Mouse (Mus musculus) CH12.LX (cell line): ENCODE results near the gene Slc25a48.

Experiments
- BHLHE40 ChIP-seq: IDR thresholded peaks from 2 replicates; pipeline ENCODE4 v1.6.1; 2011; ENCODE audit warnings: mild to moderate bottlenecking, low read depth, low read length, improper control_type of control experiment
- CHD2 ChIP-seq: IDR thresholded peaks from 2 replicates; pipeline ENCODE4 v1.6.1; 2011; ENCODE audit warnings: low read length, improper control_type of control experiment
- CTCF ChIP-seq, 2 experiments: IDR thresholded peaks in 1 of 2; conservative IDR thresholded peaks in 1 of 2; 2 replicates each; pipeline ENCODE4 v1.5.1; 2011 to 2012; ENCODE audit warnings: low read depth in 2 of 2, low read length in 2 of 2, improper control_type of control experiment in 1 of 2, inconsistent platforms in 1 of 2, mild to moderate bottlenecking in 1 of 2, moderate library complexity in 1 of 2
- ETS1 ChIP-seq: conservative IDR thresholded peaks from 2 replicates; pipeline ENCODE4 v1.6.1; 2012; ENCODE audit warnings: low read depth, mild to moderate bottlenecking, inconsistent platforms, low read length, improper control_type of control experiment, moderate library complexity
- KAT2A ChIP-seq: IDR thresholded peaks from 2 replicates; pipeline ENCODE4 v1.6.1; 2012; ENCODE audit warnings: low read length, improper control_type of control experiment, inconsistent platforms; ENCODE audit not compliant: insufficient replicate concordance
- MAFK ChIP-seq: IDR thresholded peaks from 2 replicates; pipeline ENCODE4 v1.6.1; 2011; ENCODE audit warnings: low read length, improper control_type of control experiment; ENCODE audit not compliant: insufficient replicate concordance
- MEF2A ChIP-seq: IDR thresholded peaks from 2 replicates; pipeline ENCODE4 v1.6.1; 2014; ENCODE audit warnings: low read depth, mild to moderate bottlenecking, inconsistent platforms, low read length, improper control_type of control experiment, borderline replicate concordance
- NELFE ChIP-seq: IDR thresholded peaks from 2 replicates; pipeline ENCODE4 v1.6.1; 2011; ENCODE audit warnings: low read depth, low read length, improper control_type of control experiment
- POLR2A ChIP-seq: IDR thresholded peaks from 2 replicates; pipeline ENCODE4 v1.6.1; 2011; ENCODE audit warnings: low read depth, mild to moderate bottlenecking, improper control_type of control experiment, low read length
- SIN3A ChIP-seq: IDR thresholded peaks from 2 replicates; pipeline ENCODE4 v1.6.1; 2012; ENCODE audit warnings: low read length, improper control_type of control experiment, inconsistent platforms
- UBTF ChIP-seq: IDR thresholded peaks from 2 replicates; pipeline ENCODE4 v1.6.1; 2012; ENCODE audit warnings: low read depth, mild to moderate bottlenecking, inconsistent platforms, low read length, improper control_type of control experiment, moderate library complexity
- USF2 ChIP-seq: conservative IDR thresholded peaks from 2 replicates; pipeline ENCODE4 v1.6.1; 2011; ENCODE audit warnings: low read depth, low read length, improper control_type of control experiment
- ZKSCAN1 ChIP-seq: IDR thresholded peaks from 2 replicates; pipeline ENCODE4 v1.6.1; 2012; ENCODE audit warnings: low read depth, inconsistent platforms, low read length, improper control_type of control experiment, borderline replicate concordance

DNA sequence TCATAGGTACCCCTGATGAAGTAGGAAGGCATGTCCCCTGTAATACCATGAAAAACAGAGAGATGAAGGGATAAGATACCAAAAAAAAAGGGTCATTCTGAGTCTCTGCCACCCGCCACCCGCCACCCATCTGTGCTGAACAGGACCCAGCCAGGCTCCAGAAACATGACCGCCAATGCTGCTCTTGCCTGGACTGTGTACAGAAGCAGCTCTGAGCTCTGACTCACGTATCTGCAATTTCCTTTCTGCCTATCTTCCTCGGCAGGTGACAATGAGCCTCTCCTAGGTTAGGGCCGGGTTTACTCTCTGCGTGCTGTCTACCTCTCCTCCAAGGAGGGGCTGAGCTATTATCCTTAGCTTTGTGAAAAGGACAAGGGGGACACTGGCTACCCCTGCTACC, 5.3 kb downstream of the Slc25a48 start:
- TF ChIP-seq MEF2A, result no peak
- TF ChIP-seq CHD2, result no peak
- no peak for TF ChIP-seq CTCF (conservative IDR thresholded peaks at IDR 0.05 in 1 of 2, IDR thresholded peaks at IDR 0.05 in 1 of 2; ENCODE audit: low read depth in 2 of 2, low read length in 2 of 2)
- TF ChIP-seq POLR2A, result no peak
- no peak for TF ChIP-seq KAT2A
- TF ChIP-seq ZKSCAN1, result no peak
- TF ChIP-seq UBTF, result no peak
- TF ChIP-seq USF2, result no peak
- no peak for TF ChIP-seq ETS1
- no peak for TF ChIP-seq NELFE
- no peak for TF ChIP-seq BHLHE40
- no peak for TF ChIP-seq MAFK
- no peak for TF ChIP-seq SIN3A
